20 mouse cellular contexts compared by ENCODE assay signal in the genomic region with DNA sequence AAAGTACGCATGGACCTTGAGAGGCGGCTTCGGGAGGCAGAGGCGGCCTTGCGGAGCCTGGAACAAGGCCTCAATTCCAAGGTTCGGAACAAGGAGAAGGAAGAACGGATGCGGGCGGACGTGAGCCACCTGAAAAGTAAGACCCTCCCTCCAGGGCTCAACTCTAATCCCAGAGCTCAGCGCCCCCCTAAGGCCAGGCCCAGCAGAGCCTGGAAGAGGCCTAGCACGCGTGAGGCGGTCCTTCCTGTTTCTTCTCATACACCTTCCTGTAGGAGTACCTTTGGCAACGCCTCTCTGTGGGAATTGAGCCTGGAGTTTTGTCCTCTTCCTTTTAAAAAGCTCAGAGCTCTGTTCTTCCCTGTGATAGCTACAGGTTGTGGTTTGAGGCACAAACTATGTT. TPM values are rescaled to one million over a fixed set of nuclear protein-coding genes. Genes with fewer than 3 reads are reported as not detected.
"Had no signal": no experiment of that assay in that cellular context is flagged by ENCODE, and none has a peak within 500 bp of the region (broad histone marks: within the 10 kb centered on the region; RNA-seq: fewer than 3 reads in every experiment).

No protein-coding gene starts in this region.

- H3K4me1 ChIP-seq: limb, embryonic 10.5 days; limb, embryonic 13.5 days had no signal

- H3K9me3 ChIP-seq: limb, embryonic 10.5 days; limb, embryonic 13.5 days; liver, embryonic 12.5 days; liver, embryonic 15.5 days; lung, embryonic 15.5 days had no signal

- H3K27ac ChIP-seq: limb, embryonic 10.5 days; limb, embryonic 13.5 days; liver, embryonic 12.5 days; liver, embryonic 15.5 days; lung, embryonic 15.5 days had no signal

- H3K9ac ChIP-seq: limb, embryonic 13.5 days; liver, embryonic 12.5 days; liver, embryonic 15.5 days; lung, embryonic 15.5 days had no signal

- H3K4me3 ChIP-seq: limb, embryonic 10.5 days; limb, embryonic 13.5 days; liver, embryonic 12.5 days; liver, embryonic 15.5 days; lung, embryonic 15.5 days had no signal

- H3K27me3 ChIP-seq: lung, embryonic 15.5 days had no signal

- H3K4me2 ChIP-seq: limb, embryonic 13.5 days; liver, embryonic 12.5 days; liver, embryonic 15.5 days; lung, embryonic 15.5 days; midbrain, embryonic 11.5 days had no signal

- DNase-seq: kidney, adult 9 months; kidney, postnatal 14 days; kidney, postnatal 4 days; liver; lung, adult 18-20 months; lung, postnatal 14 days; lung, postnatal 4 days; midbrain, embryonic 14.5 days; right cerebral cortex, postnatal 14 days; right cerebral cortex, postnatal 4 days; thymus, postnatal 25 days had no signal

- H3K36me3 ChIP-seq: limb, embryonic 10.5 days; limb, embryonic 13.5 days; liver, embryonic 12.5 days; liver, embryonic 15.5 days; lung, embryonic 15.5 days had no signal

- ATAC-seq: liver, embryonic 12.5 days had no signal

RNA-seq across cellular contexts. Expression of gene Plekhd1, which starts 29.1 kb away (rescaled TPM):
- total RNA-seq: megakaryocyte progenitor cell, adult 5-6 weeks; megakaryocyte-erythroid progenitor cell, adult 5-6 weeks had no signal

RNA-seq across cellular contexts. Expression of gene Ccdc177, which starts 39.0 kb away (rescaled TPM):
- total RNA-seq: megakaryocyte-erythroid progenitor cell, adult 5-6 weeks had no signal
- polyA plus RNA-seq: liver, embryonic 12.5 days; liver, embryonic 15.5 days; thymus, postnatal 0 days had no signal
